Mouse (Mus musculus): Measurements from ENCODE around the gene Gzme. TPM values are rescaled to one million over a fixed set of nuclear protein-coding genes. Genes with fewer than 3 reads are reported as not detected.

Gene Gzme
- total RNA-seq, 2 experiments from 2014 or later, result not detected

Small RNA genes within 50 kb of the gene (microRNA-seq; reads per million reads assigned to microRNA genes)
- not detected for gene Mir6949

Other genes with a start within 250 kb of the Gzme start
- gene Cbln3, start 236.2 kb downstream of the Gzme start, total RNA-seq (2021), result under 1 TPM; 0.15 to 0.48 TPM
- 10 to 100 TPM; 17.1 to 23.8 TPM for gene Khnyn, start 235.7 kb downstream of the Gzme start, total RNA-seq (2021)
- 100 to 1,000 TPM in 1 of 2 experiments, 10 to 100 TPM in 1; 90.9 to 109 TPM for gene Sdr39u1, start 220.3 kb downstream of the Gzme start, total RNA-seq (2021)
- gene Cma1, start 175.9 kb downstream of the Gzme start, total RNA-seq (2021), result 1 to 10 TPM; 7.9 to 8.6 TPM
- gene Cma2, start 169.6 kb downstream of the Gzme start, total RNA-seq (2021), result not detected
- not detected for gene Mcpt1, start 102.7 kb downstream of the Gzme start, total RNA-seq (2021)
- not detected for gene Mcpt9, start 90.1 kb downstream of the Gzme start, total RNA-seq (2021)
- gene Mcpt2, start 78.6 kb downstream of the Gzme start, total RNA-seq (2021), result under 1 TPM in 1 of 2 experiments, not detected in 1; 0.24 TPM
- gene Mcpt4, start 58.3 kb downstream of the Gzme start, total RNA-seq (2021), result 1 to 10 TPM; 5.3 to 6.7 TPM
- under 1 TPM; 0.66 to 0.97 TPM for gene Mcpt8, start 35.4 kb downstream of the Gzme start, total RNA-seq (2021)
- 1 to 10 TPM in 1 of 2 experiments, under 1 TPM in 1; 0.48 to 1.2 TPM for gene Ctsg, start 18.1 kb downstream of the Gzme start, total RNA-seq (2021)
- not detected for gene Gzmd, start 12.0 kb upstream of the Gzme start, total RNA-seq (2021)
- gene Gzmg, start 39.0 kb upstream of the Gzme start, total RNA-seq (2021), result not detected
- not detected for gene Gzmn, start 54.0 kb upstream of the Gzme start, total RNA-seq (2021)
- gene Gzmf, start 90.8 kb upstream of the Gzme start, total RNA-seq (2021), result not detected
- gene Gzmc, start 114.0 kb upstream of the Gzme start, total RNA-seq (2021), result not detected
- gene Gzmb, start 141.6 kb upstream of the Gzme start, total RNA-seq (2021), result under 1 TPM; 0.18 to 0.21 TPM
- gene Atp12a, start 244.4 kb upstream of the Gzme start, total RNA-seq (2021), result not detected